Mouse (Mus musculus): ENCODE measurements around the gene Tceal7.

DNA sequence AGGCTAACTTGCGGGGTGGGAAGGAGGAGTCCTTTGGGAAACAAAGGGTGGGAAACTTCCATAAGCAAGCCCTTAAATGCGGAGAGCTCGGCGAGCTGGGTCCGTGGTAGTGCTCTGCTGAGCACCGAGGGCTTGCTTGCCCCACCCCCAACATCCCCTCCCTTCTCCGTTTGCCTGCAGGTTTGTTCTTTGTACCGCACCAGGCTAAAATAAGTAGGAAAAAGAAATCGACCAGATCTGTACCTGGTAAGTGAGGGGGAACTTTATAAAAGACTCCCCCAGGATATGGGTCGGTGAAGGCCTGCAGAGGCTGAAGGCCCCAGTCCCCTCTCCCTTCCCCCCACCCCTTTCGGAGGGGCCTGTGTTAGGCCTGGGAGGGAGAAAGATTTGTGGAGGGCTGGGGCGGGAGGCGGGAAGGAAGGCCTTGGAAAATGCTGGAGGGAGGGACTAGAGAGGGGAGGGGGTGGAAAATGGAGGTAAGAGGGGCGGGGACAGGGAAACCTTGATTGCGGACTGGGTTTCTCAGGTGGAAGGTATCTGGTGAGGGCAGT, 31.0 kb downstream of the Tceal7 start:
- no peak for TF ChIP-seq CTCF (IDR thresholded peaks at IDR 0.05; ENCODE audit: borderline replicate concordance, insufficient read depth, low read depth, low read length)
- TF ChIP-seq POLR2A (IDR thresholded peaks at IDR 0.05; ENCODE audit: borderline replicate concordance, insufficient read depth, low read length), result no peak

All from cerebellum, adult 2 months (tissue).